Mouse (Mus musculus) MEL (cell line): Measurements from ENCODE around the gene Syce3. TPM values are rescaled to one million over a fixed set of nuclear protein-coding genes. Genes with fewer than 3 reads are reported as not detected.

Experiments
- DNase-seq: peaks from one replicate; pipeline ENCODE4 v3.0.0; 2011; ENCODE audit warnings: low read depth, low spot score
- H3K27ac ChIP-seq: 2 replicates; pipeline ENCODE4 v1.5.1; 2012; ENCODE audit warnings: low read depth, mild to moderate bottlenecking, control low read depth, low read length, moderate library complexity; ENCODE audit not compliant: control insufficient read depth
- H3K27me3 ChIP-seq, 2 experiments: fragments of 150-350 bp in 1 of 2; sonication (generic) in 1 of 2; 2 replicates each; pipeline ENCODE4 v1.6.1; 2012; ENCODE audit warnings: low read length in 2 of 2, mild to moderate bottlenecking in 2 of 2, improper control_type of control experiment in 1 of 2, moderate library complexity in 1 of 2; ENCODE audit not compliant: insufficient read depth in 2 of 2, control insufficient read depth in 1 of 2
- H3K36me3 ChIP-seq, 2 experiments: 2 replicates each; pipeline ENCODE4 v1.6.1; 2012 to 2014; ENCODE audit warnings: low read length in 2 of 2, improper control_type of control experiment in 1 of 2, inconsistent platforms in 1 of 2, mild to moderate bottlenecking in 1 of 2; ENCODE audit not compliant: insufficient read depth in 2 of 2, control insufficient read depth in 1 of 2
- H3K4me1 ChIP-seq, 2 experiments: fragments of 150-350 bp in 1 of 2; sonication (generic) in 1 of 2; 2 replicates each; pipeline ENCODE4 v1.6.1; 2012; ENCODE audit warnings: low read length in 2 of 2, improper control_type of control experiment in 1 of 2, mild to moderate bottlenecking in 1 of 2; ENCODE audit not compliant: insufficient read depth in 2 of 2, control insufficient read depth in 1 of 2
- H3K4me3 ChIP-seq, 2 experiments: fragments of 150-350 bp in 1 of 2; sonication (generic) in 1 of 2; 2 replicates each; pipeline ENCODE4 v1.5.1; 2012; ENCODE audit warnings: low read depth in 2 of 2, low read length in 2 of 2, mild to moderate bottlenecking in 2 of 2, moderate library complexity in 2 of 2, control low read depth in 1 of 2, improper control_type of control experiment in 1 of 2; ENCODE audit not compliant: control insufficient read depth in 1 of 2, insufficient read depth in 1 of 2
- H3K79me2 ChIP-seq: 2 replicates; pipeline ENCODE4 v1.6.1; 2012; ENCODE audit warnings: mild to moderate bottlenecking, low read length, moderate library complexity; ENCODE audit not compliant: control insufficient read depth, poor library complexity, insufficient read depth
- H3K9ac ChIP-seq: 2 replicates; pipeline ENCODE4 v1.6.1; 2012; ENCODE audit warnings: low read depth, mild to moderate bottlenecking, control low read depth, low read length, moderate library complexity; ENCODE audit not compliant: control insufficient read depth, poor library complexity, severe bottlenecking
- H3K9me3 ChIP-seq: fragments of 150-350 bp; sonication (generic); replicated peaks from 2 replicates; pipeline ENCODE4 v1.6.1; 2012; ENCODE audit warnings: mild to moderate bottlenecking, low read length, improper control_type of control experiment, moderate library complexity; ENCODE audit not compliant: insufficient read depth
- BHLHE40 ChIP-seq: IDR thresholded peaks from 2 replicates; pipeline ENCODE4 v1.6.1; 2012; ENCODE audit warnings: low read depth, mild to moderate bottlenecking, inconsistent platforms, low read length, improper control_type of control experiment, borderline replicate concordance
- E2F4 ChIP-seq: IDR thresholded peaks from 2 replicates; pipeline ENCODE4 v1.6.1; 2011; ENCODE audit warnings: low read depth, low read length, improper control_type of control experiment, borderline replicate concordance
- ELF1 ChIP-seq: IDR thresholded peaks from 2 replicates; pipeline ENCODE4 v1.6.1; 2014; ENCODE audit warnings: low read depth, mild to moderate bottlenecking, inconsistent platforms, low read length, improper control_type of control experiment, moderate library complexity
- EP300 ChIP-seq, 2 experiments: IDR thresholded peaks; 2 replicates each; pipeline ENCODE4 v1.6.1; 2011; ENCODE audit warnings: improper control_type of control experiment in 2 of 2, low read length in 2 of 2, low read depth in 1 of 2, mild to moderate bottlenecking in 1 of 2
- GABPA ChIP-seq: IDR thresholded peaks from 2 replicates; pipeline ENCODE4 v1.6.1; 2012; ENCODE audit warnings: low read depth, mild to moderate bottlenecking, inconsistent platforms, low read length, improper control_type of control experiment, moderate library complexity
- GATA1 ChIP-seq: IDR thresholded peaks from 2 replicates; pipeline ENCODE4 v1.6.1; 2011; ENCODE audit warnings: low read depth, low read length, improper control_type of control experiment
- HCFC1 ChIP-seq: IDR thresholded peaks from 2 replicates; pipeline ENCODE4 v1.6.1; 2012; ENCODE audit warnings: low read depth, mild to moderate bottlenecking, inconsistent platforms, low read length, improper control_type of control experiment, moderate library complexity
- JUND ChIP-seq: IDR thresholded peaks from 2 replicates; pipeline ENCODE4 v1.6.1; 2011; ENCODE audit warnings: low read depth, mild to moderate bottlenecking, improper control_type of control experiment, low read length
- MAFK ChIP-seq: IDR thresholded peaks from 2 replicates; pipeline ENCODE4 v1.6.1; 2011; ENCODE audit warnings: low read depth, mild to moderate bottlenecking, low read length, improper control_type of control experiment, borderline replicate concordance
- MYC ChIP-seq: IDR thresholded peaks from 2 replicates; pipeline ENCODE4 v1.6.1; 2011; ENCODE audit warnings: low read depth, mild to moderate bottlenecking, low read length, improper control_type of control experiment, moderate library complexity
- POLR2AphosphoS2 ChIP-seq: IDR thresholded peaks from 2 replicates; pipeline ENCODE4 v1.6.1; 2011; ENCODE audit warnings: low read length, improper control_type of control experiment
- RAD21 ChIP-seq: IDR thresholded peaks from 2 replicates; pipeline ENCODE4 v1.6.1; 2011; ENCODE audit warnings: mild to moderate bottlenecking, low read depth, low read length, improper control_type of control experiment
- RCOR1 ChIP-seq: IDR thresholded peaks from 2 replicates; pipeline ENCODE4 v1.6.1; 2012; ENCODE audit warnings: low read depth, mild to moderate bottlenecking, inconsistent platforms, low read length, improper control_type of control experiment
- SMC3 ChIP-seq: IDR thresholded peaks from 2 replicates; pipeline ENCODE4 v1.6.1; 2011; ENCODE audit warnings: low read depth, low read length, improper control_type of control experiment
- TAL1 ChIP-seq: IDR thresholded peaks from 2 replicates; pipeline ENCODE4 v1.6.1; 2012; ENCODE audit warnings: mild to moderate bottlenecking, inconsistent platforms, low read length, moderate library complexity, mixed read lengths
- TCF12 ChIP-seq: IDR thresholded peaks from 2 replicates; pipeline ENCODE4 v1.6.1; 2014; ENCODE audit warnings: low read depth, mild to moderate bottlenecking, inconsistent platforms, low read length, improper control_type of control experiment, moderate library complexity
- USF1 ChIP-seq: IDR thresholded peaks from 2 replicates; pipeline ENCODE4 v1.6.1; 2014; ENCODE audit warnings: low read depth, mild to moderate bottlenecking, inconsistent platforms, low read length, improper control_type of control experiment, moderate library complexity
- USF2 ChIP-seq, 2 experiments: IDR thresholded peaks; 2 replicates each; pipeline ENCODE4 v1.6.1; 2011 to 2012; ENCODE audit warnings: improper control_type of control experiment in 2 of 2, low read length in 2 of 2, borderline replicate concordance in 1 of 2, inconsistent platforms in 1 of 2, low read depth in 1 of 2, mild to moderate bottlenecking in 1 of 2; ENCODE audit not compliant: insufficient read depth in 1 of 2
- ZC3H11A ChIP-seq: IDR thresholded peaks from 2 replicates; pipeline ENCODE4 v1.6.1; 2012; ENCODE audit warnings: low read depth, mild to moderate bottlenecking, inconsistent platforms, low read length, improper control_type of control experiment
- ZKSCAN1 ChIP-seq: IDR thresholded peaks from 2 replicates; pipeline ENCODE4 v1.6.1; 2012; ENCODE audit warnings: low read depth, mild to moderate bottlenecking, inconsistent platforms, low read length, improper control_type of control experiment, moderate library complexity
- ZMIZ1 ChIP-seq: IDR thresholded peaks from 2 replicates; pipeline ENCODE4 v1.6.1; 2012; ENCODE audit warnings: low read depth, mild to moderate bottlenecking, inconsistent platforms, low read length, improper control_type of control experiment, moderate library complexity
- ZNF384 ChIP-seq: IDR thresholded peaks from 2 replicates; pipeline ENCODE4 v1.6.1; 2012; ENCODE audit warnings: low read depth, mild to moderate bottlenecking, inconsistent platforms, low read length, improper control_type of control experiment
- polyA plus RNA-seq, 2 experiments: library from polyadenylated mRNA; stranded (reverse) in 1 of 2; unstranded in 1 of 2; fragments of >175 nt in 1 of 2; fragments of >200 nt in 1 of 2; gene quantifications; 2 replicates each; pipeline versions ENCODE4 v1.2.1 to v1.2.4; 2012; ENCODE audit warnings: low replicate concordance in 2 of 2, low read depth in 1 of 2; ENCODE audit not compliant: insufficient read length in 2 of 2, insufficient read depth in 1 of 2, missing spikeins in 1 of 2
- total RNA-seq: library from RNA; depleted of rRNA; stranded (reverse); fragments of 300-350 nt; gene quantifications from 2 replicates; pipeline ENCODE4 v1.2.3, GENCODE M21; 2012

Gene Syce3
- total and polyA plus RNA-seq, 3 experiments, result 1.4 to 1.5 TPM; not detected in 1

- TF ChIP-seq TCF12, result no peak
- TF ChIP-seq MAFK, result no peak
- no peak for TF ChIP-seq RAD21
- TF ChIP-seq ZKSCAN1, result no peak
- no peak for TF ChIP-seq USF1
- no peak for TF ChIP-seq E2F4
- no peak for TF ChIP-seq RCOR1
- no peak for TF ChIP-seq ZMIZ1
- TF ChIP-seq TAL1, result no peak
- no peak for TF ChIP-seq ZNF384
- TF ChIP-seq EP300 (IDR thresholded peaks at IDR 0.05; ENCODE audit: low read depth in 1 of 2, low read length in 2 of 2), result no peak
- no peak for TF ChIP-seq BHLHE40
- no peak for TF ChIP-seq ZC3H11A
- no peak for TF ChIP-seq GATA1
- TF ChIP-seq POLR2AphosphoS2, result no peak
- TF ChIP-seq USF2 (IDR thresholded peaks at IDR 0.05; ENCODE audit: borderline replicate concordance in 1 of 2, insufficient read depth in 1 of 2, low read depth in 1 of 2, low read length in 2 of 2), result no peak
- Histone ChIP-seq H3K36me3 (no peaks in the 10 kb centered on the region), H3K9me3 (no peaks in the 10 kb centered on the region), H3K9ac (no peak overlapping the region), H3K27me3 (peaks cover 0 to 2% of the 10 kb centered on the region in 2 experiments; a peak in 1 of 4 replicates), H3K27ac (no peak overlapping the region), H3K79me2 (no peaks in the 10 kb centered on the region), H3K4me3 (no peak overlapping the region), H3K4me1 (no peaks in the 10 kb centered on the region)
- DNase-seq, result no peak
These were observed 48.6 kb upstream of the Syce3 start for GRCm38 (mm10) chr15:89458942-89459341.

- H3K9me3 ChIP-seq, result no peaks in the 10 kb centered on the region
- TF ChIP-seq MYC, result no peak
- TF ChIP-seq JUND, result no peak
- TF ChIP-seq GATA1, result no peak
- no peak for TF ChIP-seq TCF12
- TF ChIP-seq HCFC1, result no peak
- no peak for TF ChIP-seq GABPA
- no peak for TF ChIP-seq RAD21
- TF ChIP-seq ELF1, result no peak
- TF ChIP-seq ZNF384, result no peak
- no peak for TF ChIP-seq SMC3
- TF ChIP-seq USF1, result no peak
- TF ChIP-seq EP300 (IDR thresholded peaks at IDR 0.05; ENCODE audit: low read depth in 1 of 2, low read length in 2 of 2), result no peak
- no peak for TF ChIP-seq USF2 (IDR thresholded peaks at IDR 0.05; ENCODE audit: borderline replicate concordance in 1 of 2, insufficient read depth in 1 of 2, low read depth in 1 of 2, low read length in 2 of 2)
- no peak for TF ChIP-seq TAL1
- no peak overlapping the region for H3K4me3 ChIP-seq
- DNase-seq, result no peak
- H3K9ac ChIP-seq, result no peak overlapping the region
- H3K27me3 ChIP-seq, result peaks cover 0 to 2% of the 10 kb centered on the region in 2 experiments; a peak in 1 of 4 replicates
- no peaks in the 10 kb centered on the region for H3K36me3 ChIP-seq
- no peaks in the 10 kb centered on the region for H3K79me2 ChIP-seq
- H3K4me1 ChIP-seq, result no peaks in the 10 kb centered on the region
- no peak overlapping the region for H3K27ac ChIP-seq
These were observed 45.3 kb upstream of the Syce3 start for GRCm38 (mm10) chr15:89455642-89456041.
